Mouse (Mus musculus) heart, adult 18-20 months (tissue): ENCODE measurements around the gene Timp3. TPM values are rescaled to one million over a fixed set of nuclear protein-coding genes. Genes with fewer than 3 reads are reported as not detected.

Source experiments
- DNase-seq, 2 experiments: peaks; one replicate each; pipeline ENCODE4 v3.0.0; 2021 to 2022; ENCODE audit warnings: mixed read lengths in 1 of 2
- total RNA-seq, 2 experiments: library from RNA; stranded (reverse); gene quantifications; 2 replicates each; pipeline ENCODE4 v1.2.3; 2021

Timp3 gene
- total RNA-seq, 2 experiments from 2014 or later, result 161 to 188 TPM

DNA sequence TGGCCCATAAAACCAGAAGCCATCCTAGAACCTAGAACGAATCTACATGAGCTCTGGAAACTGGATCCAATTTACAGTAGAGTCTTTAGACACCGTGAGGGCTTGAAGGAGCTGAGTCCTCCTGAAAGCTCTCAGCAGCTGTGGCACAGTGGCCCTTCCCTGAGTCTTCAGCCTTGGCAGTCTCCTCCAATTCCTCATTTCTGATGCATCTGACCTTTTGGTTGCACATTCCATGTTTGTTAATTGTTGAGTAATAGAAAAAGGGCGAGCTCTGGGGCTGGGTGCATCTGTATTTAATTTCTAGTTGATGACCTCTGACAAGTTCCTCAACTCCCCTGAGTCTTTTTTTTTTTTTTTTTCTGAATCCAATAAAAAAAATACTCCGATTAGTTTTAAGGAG lies 28.0 kb downstream of the Timp3 start:
- DNase-seq, result peak in 1 of 2 experiments; percentile 48

DNA sequence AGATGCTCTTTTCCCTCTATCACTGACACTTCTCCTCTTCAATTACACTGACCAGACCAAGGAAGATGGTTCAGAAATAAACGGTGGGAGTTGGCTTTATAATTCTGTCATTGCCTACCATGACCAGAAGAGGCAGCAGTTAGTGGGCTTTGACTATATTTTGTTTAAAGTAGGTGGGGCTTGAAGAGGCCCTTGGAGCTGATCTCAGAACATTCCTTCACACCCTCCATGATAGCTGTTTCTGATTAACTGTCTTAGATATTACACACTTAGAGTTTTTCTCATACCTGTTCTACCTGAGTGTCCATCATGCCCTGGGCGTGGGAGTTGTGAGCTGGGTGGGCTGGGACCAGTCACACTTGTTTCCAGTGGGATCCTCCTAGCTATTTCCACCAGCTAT lies 28.5 kb downstream of the Timp3 start:
- DNase-seq, result no peak

DNA sequence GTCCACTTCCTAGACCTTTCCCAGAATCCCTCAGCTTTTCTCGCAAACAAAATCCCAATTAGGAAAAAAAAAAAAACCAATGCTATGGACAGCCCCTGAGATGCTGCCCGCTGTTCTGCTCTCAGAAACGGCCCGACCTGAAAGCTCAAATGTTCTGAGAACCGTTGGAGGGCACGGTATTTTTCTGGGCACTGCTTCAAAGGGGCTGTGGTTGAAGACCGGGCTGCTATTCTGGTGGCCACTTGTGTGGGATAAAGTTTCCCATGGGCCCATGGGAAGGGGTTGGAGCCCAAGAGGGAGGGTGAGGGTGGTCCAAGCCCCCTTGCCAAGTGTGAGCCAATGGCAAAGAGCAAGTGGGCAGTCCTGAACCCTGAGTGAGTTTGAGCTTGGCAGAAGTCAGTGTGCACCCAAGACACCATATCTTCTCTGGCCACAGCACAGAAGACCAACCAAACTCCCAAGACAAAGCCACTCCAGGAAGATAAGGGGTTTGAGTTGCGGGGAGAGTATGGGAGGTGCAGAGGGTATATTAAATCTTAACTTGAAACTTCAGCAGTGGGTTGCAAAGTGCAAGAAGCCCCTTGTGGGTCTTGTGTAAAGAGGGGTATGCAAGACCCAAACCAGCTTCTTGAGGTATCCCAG lies 29.2 kb downstream of the Timp3 start:
- no peak for DNase-seq

DNA sequence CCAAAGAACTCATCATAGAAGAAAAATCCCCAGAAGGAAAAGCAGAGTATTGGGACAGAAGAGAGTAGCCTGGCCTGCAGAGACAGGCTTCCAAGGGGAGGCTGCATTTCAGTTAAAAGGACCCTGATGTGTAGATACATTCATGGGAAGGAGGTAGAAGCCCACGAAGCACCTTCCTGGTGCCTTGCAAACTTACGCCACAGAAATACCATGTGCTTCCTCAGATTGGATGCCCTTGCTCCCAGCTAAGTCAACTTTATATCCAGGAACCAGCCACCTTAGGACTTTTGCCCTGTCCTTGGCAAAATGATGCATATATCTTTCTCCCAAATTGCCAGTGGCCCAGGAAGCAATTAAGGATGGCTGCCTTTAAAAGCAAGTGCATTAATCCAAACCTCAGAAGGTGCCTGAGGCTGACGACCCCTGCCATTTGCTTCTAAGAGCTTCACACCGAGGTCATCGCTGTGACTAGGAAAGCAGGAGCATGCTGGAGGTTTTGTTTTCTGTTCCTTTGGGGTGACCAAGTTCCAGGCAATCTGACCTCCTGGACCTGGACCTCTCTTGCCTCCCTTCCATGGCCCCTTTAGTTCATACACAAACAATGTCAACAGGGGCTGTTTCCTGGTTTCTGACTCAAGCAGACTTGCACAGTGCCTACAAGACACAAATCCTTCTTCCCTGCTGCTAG lies 31.0 kb downstream of the Timp3 start:
- no peak for DNase-seq

DNA sequence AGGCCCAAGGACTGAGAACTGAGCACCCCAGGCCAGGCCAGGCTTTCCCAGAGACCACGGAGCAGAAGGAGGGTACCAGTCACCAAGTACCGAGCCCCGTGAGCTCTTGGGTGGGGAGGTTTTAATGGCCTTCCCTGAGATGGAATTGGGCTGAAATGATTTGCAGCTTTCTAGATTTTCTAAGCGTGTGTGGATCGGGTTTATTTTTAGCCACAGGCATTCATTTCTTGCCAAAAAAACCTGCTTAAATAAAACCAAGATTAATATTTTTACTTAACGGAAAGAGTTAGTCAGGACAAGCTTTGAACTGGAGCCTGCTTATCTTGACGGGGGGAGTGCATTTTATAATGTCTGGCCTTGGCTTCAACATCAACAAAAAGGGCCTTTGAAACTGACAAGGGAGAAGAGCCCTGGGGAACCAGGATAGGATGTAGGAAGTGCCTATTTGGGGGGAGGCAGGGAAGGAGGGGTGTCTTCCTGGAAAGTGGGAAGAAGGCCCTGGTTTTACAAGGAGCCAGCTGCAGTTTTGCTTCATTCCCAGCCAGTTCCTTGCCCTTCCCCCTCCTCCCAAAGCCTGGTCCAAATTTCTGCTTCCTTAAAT lies 31.6 kb downstream of the Timp3 start:
- DNase-seq, result peak; percentile 66 to 81

DNA sequence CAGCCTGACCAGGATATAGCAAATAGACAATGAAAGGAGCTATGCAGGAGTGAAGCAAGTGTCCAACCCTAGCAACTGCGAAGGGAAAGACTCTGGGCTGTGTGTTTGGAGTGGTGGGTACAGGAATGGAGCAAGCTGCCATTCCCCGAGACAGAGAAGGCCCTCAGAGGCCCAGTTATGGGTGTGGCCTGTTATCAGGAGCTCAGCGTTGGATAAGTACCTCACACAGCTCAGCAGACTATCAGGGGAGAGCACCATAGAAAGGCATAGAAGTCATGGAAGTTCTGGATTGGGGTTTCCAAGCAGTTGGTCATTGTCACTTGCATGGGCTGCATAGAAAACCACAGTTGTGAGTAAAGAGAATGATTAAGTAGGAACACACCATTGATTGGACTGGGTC lies 32.8 kb downstream of the Timp3 start:
- no peak for DNase-seq

DNA sequence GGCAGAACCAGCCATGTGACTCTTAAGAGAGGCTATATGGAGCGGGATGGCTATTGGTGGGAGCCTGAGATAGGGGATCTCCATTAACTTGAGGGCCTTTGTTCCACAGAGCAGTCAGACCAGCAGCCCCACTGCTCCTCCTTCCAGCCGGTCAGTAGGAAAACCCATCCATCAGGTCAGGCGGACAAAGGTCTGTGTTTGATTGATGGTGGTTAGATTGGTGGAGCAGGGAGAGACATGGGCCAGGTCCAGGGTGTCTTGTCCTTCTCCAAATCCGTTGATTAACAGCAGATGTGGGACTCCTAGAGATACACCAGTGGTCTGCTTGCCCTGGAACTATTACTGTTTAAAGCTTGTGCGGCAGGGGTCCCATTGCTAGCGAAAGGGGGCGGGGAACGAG lies 34.4 kb downstream of the Timp3 start:
- no peak for DNase-seq

DNA sequence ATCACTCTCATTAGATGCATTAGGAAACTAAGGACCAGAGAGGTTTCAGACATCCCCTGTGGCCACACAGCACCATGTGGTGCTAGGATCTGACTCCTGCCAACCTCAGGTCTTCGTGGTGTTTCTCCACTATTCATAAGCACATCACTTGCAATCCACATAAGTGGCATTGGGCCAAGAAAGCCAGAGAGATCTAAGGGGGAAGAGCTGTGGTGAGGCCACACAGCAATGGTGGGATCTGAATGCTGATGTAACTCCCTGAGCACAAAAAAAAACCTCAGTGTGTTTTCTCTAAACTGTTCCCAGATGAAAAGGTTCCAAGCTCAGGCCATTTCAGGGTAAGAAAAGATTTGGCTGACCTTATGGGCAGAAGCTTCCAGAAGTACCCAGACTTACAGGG lies 36.3 kb downstream of the Timp3 start:
- no peak for DNase-seq

DNA sequence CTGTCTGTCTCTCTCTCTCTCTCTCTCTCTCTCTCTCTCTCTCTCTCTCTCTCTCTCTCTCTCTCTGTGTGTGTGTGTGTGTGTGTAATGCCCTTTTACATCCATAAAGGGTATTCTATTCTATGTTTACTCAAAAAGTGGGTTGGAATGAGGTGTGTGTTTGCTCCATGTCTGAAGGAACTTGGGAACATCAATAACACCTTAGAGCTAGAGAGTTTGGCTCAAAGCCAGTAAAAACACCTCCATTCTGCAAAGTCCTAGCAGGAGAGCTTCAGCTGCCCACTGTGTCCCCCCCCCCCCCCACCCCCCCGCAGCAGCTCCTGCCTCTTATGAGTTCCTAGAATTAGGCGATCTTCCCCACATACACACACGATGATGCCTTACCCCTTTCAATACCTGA lies 37.1 kb downstream of the Timp3 start:
- no peak for DNase-seq

DNA sequence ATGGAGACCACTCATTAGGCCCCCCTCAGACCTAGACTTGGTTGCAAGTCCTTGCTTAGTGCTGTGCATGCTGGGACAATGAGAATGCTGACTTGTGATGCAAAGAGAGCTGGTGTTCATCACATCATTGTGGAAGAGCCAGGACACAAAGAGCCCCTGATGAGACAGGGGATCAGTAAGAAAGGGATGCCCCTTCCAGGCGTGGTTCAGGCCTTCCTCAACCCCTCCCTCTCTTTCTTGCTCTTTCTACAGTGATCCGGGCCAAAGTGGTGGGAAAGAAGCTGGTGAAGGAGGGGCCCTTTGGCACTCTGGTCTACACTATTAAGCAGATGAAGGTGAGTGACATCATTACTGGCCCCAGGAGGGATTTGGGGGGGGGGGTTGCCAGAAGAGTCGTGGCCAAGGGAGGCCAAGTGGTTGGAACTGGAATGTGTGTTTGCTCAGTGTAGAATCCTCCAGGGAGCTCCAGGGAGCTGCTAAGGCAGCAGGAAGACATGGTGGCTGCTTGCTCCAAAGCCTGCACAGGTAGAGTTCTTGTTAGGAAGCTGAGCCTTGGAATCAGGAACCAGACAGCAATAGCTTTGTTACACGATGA lies 38.0 kb downstream of the Timp3 start:
- DNase-seq, result no peak

DNA sequence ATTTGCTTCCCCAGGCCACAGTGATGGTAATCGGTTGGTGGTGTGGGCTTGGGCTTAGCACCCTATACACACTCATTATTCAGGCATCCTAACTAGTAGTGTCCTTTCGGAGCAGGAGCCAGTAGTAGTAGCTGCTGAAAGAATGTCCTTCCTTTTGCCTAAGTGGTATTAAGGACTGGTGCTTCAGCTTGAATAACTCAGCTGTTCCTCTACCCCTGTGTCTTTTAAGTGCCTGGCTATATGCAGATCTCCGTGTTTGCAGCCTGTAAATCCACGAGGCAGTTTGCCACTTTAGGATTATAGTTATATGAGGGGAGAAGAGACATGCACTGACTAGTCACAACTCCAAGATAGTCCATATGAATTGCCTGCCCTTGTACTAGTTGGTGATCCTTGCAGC lies 38.9 kb downstream of the Timp3 start:
- DNase-seq, result no peak

DNA sequence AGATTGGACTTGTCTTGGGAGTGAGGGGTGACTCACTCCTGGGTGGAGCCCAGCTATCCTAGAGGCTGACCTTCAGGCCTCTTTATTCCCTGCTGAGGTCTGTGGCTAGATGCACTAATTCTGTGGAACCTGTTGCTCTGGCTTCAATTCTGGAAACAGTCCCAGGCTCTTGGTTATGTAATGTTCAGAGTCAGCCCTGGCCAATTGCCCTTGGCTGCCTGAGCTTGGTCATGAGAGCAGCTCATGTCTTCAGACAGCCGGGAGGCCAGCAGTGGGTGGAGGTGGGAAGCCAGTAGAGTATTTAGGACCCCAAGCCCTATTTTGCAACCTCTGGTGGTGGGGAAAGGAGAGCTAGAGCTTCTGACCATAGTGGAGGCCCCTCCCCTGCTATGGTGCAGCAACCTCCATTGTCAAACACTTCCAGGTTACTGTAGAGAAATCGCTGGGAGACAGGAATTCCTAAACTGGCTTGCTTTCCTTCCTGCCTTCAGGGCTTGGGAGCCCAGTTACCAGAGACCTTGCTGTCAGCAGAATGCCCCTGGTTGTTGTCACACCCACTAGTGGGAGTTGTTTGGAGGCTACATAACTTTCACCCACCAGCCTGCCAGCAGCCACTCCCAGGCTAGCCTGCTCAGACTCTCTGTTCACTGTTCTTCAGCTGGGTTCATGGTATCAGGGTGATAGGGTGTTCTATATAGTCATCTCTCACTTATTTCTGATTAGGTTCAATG lies 39.6 kb downstream of the Timp3 start:
- DNase-seq, result peak; percentile 97

DNA sequence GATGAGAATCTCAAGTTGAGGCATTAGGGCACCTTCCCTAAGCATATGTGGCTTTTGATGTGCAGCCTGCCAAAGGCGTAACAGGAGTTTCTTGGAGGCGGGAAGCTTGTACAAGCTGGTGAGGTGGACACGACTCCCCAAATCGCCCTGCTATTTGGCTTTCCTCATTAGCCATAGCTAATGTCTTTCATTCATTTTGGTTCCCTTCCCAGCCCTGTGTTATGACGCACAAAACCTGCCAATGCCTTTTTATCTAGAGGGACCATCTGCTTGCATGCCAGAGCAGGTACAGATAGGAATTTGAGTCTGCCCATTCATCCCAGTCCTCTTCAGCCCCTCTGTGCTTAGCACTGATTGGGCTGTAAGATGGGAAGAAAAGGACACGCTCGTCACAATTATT lies 40.2 kb downstream of the Timp3 start:
- no peak for DNase-seq

DNA sequence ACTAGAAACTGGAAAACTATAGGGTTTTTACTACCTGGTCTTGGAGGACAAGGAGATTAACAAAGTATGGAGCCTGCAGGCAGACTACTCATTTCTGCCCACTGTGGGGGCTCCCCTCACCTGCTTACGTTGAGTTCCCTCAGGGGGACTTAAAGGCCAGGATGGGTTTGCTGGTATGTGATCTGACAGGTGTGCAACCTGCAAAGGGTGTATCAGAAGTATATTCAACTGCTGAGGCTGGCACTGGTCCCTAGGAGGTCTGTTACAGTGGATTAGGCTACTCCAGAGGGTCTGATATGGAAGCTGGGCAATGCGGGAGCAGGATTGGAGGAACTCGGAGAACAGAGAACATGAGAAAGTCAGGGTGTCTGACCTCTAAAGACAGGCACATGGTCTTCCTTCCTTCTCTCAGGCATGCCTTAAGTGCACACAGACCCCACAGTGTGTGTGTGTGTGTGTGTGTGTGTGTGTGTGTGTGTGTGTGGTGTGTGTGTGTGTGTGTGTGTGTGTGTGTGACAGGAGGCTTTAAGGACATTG lies 40.9 kb downstream of the Timp3 start:
- DNase-seq, result peak in 1 of 2 experiments; percentile 69

DNA sequence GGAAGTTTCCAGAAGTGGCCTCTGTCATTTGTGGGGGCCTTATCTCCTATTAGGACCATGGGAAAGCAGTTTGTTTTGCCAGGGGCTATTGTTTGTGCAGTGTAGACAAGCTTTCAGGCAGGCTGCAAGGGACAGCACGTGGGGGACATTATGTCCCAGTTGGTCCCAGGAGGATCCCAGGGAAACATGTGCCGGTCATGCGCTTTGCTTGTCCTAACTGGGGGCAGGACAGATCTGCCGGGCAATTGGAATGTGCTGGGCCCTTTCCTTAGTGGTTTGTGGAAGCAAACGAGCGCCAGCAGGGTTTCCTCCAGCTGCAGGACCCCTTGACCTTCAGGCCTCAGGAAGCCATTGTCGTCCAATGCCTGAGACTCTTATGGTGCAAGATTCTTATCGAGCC lies 41.4 kb downstream of the Timp3 start:
- DNase-seq, result peak; percentile 93 to 97

DNA sequence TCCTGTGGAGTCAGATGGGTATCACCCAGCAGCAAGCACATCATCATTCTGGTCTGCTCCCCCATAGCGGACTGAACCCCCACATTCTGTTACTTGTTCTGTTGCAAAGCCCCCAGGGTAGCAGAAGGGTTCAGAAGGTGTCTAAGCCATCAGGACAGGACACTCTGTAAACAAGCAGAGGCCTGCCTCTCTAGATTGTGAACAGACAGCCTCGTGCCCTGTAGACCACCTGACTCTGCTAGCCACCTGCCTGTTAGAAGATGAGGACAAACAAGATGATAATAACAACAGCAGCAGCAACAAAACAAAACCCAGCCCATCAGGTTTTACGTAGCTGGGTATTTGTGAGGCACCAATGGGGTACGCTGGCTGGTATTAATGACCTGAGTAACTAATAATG lies 42.0 kb downstream of the Timp3 start:
- no peak for DNase-seq

DNA sequence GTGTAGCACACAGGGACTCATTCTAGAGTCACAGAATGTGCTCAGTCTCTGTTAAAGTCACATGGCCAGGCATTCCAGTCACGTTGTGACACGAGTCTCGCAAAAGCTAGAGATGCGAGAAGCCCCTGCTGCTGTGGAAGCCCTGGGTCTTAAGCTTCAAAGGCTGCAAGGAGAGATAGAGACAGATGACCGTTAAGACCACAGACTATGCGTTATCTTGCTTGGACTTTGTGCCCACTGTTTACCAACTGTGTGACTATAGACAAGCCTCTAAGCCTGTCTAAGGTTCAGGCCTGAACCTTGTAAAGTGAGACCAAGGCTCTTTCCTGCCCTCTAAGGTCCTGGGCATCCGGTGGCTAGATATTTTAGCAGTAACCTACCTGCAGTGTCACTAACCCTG lies 42.5 kb downstream of the Timp3 start:
- no peak for DNase-seq

DNA sequence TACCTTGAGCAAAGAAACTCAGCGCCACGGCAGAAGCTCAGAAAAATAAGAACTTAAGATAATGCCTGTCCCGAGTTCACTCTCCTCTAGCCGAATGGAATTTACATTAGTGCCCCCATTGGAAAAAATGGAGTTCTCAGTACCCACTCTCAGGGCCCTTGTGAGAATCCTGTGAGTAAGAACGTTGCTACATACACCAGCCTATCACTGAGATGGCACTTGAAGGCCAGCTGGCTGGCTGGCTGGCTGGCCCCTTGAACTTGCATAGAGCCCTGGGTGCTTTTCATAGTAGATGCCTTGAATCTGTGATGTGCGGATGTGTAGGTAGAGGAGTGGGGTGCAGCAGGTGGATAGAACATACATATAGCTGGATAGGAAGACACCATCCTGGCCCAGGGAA lies 43.2 kb downstream of the Timp3 start:
- DNase-seq, result no peak

DNA sequence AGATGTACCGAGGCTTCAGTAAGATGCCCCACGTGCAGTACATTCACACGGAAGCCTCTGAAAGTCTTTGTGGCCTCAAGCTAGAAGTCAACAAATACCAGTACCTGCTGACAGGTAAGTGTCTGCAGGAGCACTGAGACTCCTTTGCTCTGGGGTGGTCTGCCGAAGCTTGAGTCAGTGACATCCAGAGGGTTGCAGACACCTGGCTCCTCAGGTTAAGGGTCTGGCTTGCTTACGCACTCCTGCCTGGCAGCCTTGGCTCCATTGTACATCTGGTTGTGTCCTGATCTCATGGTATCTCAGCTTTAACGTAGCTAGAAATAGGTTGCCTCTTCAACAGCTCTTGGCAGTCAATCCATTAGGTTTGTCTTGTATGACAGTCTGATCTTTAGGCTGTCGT lies 43.8 kb downstream of the Timp3 start:
- no peak for DNase-seq

DNA sequence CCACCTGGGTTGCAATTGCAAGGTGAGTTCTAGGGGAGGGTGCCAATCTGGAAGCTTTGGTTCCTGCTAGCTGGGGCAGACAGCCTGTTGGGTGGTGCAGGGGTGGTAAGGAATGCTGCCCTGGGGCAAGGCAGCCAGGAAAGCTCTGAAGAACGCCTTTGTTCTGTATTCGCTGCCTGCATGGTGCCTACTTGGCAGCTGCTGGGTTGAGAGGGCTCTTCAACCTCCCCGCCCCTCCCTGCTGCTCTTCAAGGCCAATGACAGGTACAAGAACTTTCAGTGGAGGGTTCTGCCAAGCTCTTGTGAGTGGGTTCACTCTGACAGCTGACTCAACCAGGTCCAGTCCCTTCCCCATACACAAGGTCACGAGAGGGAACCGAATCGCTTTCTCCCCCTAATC lies 44.5 kb downstream of the Timp3 start:
- peak in 1 of 2 experiments; percentile 62 for DNase-seq

DNA sequence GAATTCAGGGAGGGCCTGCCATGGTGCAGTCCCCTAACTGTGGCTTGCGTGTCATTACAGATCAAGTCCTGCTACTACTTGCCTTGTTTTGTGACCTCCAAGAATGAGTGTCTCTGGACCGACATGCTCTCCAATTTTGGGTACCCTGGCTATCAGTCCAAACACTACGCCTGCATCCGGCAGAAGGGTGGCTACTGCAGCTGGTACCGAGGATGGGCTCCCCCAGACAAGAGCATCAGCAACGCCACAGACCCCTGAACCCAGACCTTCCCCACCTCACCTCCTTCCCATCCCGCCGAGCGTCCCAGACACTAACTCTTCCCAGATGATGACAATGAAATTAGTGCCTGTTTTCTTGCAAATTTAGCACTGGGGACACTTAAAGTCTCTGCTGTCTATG lies 45.5 kb downstream of the Timp3 start:
- DNase-seq, result no peak

DNA sequence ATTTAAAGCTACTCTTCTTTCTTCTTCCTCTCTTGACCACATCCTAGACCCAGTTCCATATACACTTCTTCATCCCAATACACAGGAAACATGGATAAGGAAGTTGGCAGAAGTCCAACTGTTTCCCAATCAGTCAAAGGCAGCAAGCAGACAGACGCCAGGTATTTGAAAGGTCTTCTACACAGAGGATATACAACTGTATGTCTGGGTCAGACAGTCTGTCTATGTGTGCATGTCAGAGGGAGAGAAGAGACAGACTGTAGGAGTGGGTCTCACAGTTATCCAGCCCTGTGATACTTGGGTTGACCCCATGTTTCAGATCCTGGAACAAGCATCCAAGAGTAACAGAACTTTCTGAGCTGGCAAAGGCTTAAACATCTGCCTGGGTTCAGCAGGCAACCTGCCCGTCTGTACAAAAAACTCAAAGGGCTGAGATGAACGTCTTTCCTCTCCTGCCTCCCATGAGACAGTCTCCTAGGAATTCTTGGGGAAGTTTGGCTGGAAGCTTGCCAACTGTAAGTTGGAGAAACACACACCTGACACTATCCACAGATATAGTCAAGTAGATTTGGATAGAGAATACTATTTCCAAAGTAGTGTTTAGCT lies 46.2 kb downstream of the Timp3 start:
- peak in 1 of 2 experiments; percentile 49 for DNase-seq
